Mouse (Mus musculus): ENCODE measurements around the gene Fshr. TPM values are rescaled to one million over a fixed set of nuclear protein-coding genes. Genes with fewer than 3 reads are reported as not detected.

Gene Fshr
- total RNA-seq, 4 experiments from 2014 or later, result not detected

GRCm38 (mm10) chr17:89032981-89033380 lies 167.5 kb downstream of the Fshr start:
- DNase-seq, result no peak

DNA sequence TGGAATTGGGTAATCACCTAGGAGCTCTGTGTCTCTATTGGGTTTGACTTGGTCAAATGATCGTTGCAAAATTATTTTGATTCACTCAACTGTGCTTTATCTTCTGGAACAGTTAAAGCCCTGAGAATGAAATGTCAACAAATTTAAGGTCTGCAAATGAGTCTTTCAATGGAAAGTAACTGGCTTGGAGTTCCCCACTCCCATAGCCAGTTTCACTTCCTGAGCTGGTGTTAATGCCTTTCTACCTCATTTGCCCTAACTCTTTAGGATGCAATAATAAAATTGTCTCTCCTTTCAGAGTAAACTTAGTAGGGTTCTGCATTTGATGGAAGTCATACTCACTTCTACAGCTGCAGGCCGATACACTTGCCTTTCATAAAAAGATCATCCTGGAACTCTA lies 181.0 kb downstream of the Fshr start:
- DNase-seq, result no peak

DNA sequence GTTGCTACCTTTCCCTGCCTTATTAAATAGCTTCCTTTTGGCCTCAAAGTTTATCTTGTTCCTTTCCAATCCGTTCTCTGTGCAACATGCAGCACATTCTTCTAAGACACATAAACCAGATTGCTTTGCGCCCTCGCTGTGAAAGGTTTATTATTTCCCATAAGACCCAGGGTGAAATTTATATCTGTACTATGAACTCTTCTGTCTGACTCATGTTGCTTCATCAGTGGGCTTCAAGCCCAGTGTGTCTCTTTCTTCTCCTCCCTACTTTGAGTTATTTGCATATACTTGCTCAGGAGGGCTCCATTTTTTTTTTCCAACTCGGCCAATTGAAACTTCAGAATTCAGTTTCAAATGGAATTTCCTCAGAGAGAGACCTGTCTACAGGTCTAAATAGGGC lies 183.5 kb downstream of the Fshr start:
- DNase-seq, result no peak

DNA sequence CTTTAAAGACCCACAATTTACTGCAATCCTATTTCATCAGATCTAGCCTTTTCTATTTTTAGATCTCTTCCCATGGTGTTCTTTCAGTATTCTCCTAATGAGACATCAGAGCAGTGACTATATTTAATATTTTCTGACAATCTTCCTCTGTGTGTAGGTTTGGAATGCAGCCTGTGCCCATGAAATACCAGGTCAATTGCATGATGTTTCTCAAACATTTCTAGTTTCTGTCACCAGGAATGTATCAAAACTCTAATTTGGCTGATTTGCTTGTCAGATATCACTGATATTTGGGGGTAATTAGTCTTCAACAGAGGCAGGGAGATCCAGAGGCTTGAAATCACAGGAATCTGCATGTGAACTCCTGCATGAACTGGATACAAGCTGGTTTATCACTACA lies 186.8 kb downstream of the Fshr start:
- no peak for DNase-seq

DNA sequence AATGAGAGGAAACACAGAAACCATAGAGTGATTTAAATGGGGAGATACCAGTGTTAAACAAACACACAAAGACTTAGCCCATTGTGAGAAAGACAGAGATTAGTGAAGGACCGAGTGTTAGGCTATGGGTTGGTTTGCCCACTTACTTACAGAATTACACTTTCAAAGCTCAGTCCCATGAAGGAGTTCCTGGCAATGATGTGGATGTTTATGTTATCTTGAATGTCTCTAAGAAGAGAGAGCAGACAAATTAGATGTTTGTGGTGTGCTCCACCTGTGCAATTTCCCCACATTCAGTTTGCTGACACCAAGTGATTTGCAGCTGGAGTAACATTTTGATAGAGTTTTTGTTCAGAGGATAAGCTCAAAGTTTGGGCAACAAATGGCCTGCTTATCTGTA lies 191.4 kb downstream of the Fshr start:
- DNase-seq, result no peak

GRCm38 (mm10) chr17:89008680-89009079 lies 191.8 kb downstream of the Fshr start:
- no peak for DNase-seq

DNA sequence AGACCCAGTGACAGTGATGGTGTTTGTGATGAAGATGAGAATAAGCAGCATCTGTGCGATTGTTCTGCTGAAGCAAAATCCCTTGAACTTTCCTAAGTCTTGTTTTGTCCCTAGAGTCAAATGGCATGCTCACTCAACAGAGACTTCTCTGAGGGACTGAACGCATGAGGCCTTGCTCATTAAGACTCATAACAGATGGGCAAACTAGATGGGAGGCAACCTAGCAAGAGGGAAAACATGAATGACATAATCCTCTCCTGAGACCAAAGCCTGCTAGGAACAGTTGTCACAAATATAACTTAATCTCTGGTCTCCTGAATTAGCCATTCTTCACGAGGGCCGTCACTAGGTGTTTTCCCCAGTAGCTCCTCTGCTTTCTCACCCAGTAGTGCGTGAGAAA lies 194.5 kb downstream of the Fshr start:
- DNase-seq, result no peak

DNA sequence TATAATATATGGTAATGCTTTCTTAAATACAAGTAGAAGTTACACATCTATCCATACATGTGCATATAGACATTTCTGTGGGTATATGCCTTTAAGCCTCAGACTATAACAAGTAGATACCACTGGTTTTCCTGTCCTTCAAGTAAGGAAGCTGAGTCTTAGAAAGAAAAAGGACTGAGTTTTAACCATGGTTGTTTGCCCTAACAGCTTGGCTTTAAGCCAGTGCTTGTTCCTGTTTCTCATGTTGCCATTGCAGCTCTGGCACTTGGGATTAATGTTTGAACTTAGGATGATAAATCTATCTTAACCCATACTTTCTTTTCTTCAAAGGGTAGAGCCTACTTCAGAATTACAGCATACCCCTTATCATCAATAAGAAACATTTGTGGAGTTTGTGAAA lies 200.6 kb downstream of the Fshr start:
- DNase-seq, result no peak

DNA sequence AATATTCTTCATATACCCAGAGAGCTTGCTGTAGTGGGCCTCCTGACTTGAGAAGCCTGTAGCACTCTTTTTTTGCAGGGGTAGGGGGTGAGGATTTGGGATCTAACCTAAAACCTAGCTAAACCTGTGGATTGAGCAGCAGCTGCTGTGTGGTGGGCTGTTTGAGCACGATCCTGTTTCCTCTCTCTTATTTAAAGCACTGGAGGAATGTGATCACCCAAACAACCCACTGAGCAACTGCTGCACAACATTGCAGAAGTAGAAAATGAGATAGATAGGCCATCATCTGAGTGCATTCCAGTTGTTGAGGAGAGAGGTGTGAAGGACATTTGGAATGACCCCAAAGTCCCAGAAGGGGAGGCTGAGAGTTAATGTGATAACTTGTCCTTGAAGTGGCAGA lies 202.2 kb downstream of the Fshr start:
- no peak for DNase-seq

- no peak for DNase-seq
These were observed 209.2 kb downstream of the Fshr start for GRCm38 (mm10) chr17:88991238-88991637.

- DNase-seq, result no peak
These were observed 219.6 kb downstream of the Fshr start for GRCm38 (mm10) chr17:88980708-88981355.

- no peak for DNase-seq
These were observed 225.9 kb downstream of the Fshr start for GRCm38 (mm10) chr17:88974538-88974937.

DNA sequence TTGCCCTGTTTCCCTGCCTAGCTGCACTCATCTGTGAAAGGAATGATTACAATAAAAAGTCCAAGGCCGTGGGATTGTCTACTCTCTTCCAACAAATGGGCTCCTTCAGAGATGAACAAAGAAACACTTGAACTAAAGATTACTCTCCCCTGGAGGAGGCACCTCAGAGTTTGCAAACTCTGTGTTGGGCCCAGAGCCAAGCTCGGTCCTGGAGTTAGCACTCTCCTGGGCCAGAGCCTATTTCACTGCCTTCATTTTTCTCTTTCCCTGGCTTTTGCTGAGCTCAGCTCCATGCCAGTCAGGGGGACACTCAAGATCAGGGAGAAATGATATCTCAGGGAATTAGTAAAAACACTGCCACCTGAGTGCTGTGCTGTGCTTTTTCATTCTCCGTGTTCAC lies 234.4 kb downstream of the Fshr start:
- DNase-seq, result no peak

DNA sequence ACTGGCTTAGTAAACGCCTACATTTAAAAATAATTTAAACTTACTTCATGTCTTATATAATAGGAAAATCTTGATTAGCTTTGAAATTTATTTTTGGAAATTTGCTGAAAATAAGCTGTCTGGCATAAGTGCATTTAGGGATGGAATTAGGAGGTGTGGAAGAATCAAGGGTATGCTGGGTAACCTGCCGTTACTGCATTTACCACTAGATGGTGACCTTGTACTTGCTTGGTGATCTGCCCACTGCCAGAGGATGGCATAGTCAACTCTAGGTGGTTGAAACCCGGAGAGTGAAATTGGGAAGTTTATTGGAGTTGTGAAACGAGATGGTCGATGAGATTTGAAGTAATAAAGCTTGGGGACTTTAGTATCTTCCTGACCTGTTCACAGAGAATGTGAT lies 246.5 kb downstream of the Fshr start:
- DNase-seq, result peak; percentile 3

- no peak for DNase-seq
These were observed 262.3 kb downstream of the Fshr start for GRCm38 (mm10) chr17:88938153-88938681.

DNA sequence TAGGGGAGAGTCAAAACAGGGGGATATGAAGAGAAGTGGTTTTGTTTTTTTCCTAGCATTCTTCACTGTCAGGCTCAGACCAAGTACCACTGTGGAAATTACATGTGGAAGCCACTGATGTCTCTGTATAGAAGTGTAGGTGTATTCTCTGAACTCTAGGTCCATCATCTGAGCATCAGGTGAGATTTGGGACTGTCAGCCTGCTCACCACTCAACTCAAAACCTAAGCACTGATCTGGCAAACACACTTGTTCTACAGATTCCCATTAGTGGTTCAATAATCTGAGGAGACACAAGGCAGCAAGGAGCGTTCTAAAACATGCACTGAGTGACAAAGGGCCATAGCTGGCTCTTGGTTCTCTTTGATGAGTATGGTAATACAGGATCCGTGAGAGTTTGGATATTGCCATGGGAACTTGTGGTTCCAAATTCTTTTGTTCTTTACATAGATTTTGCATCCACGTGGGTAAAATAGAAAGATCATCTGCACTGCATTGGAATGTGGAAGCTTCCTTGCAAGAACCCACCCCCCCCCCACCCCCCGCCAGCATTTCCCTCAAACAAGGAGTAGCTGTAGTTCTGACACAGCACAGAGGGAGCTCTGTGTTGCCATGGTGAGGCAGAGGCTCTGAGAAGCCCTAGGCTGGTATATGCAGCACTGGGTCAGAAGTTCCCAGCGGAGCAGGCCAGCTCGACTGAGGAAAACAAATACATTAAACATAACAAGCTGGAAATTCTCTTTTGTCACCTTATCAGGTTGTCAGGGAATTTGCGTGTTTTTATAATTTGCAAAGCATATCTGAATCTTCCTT lies 262.9 kb downstream of the Fshr start:
- no peak for DNase-seq

DNA sequence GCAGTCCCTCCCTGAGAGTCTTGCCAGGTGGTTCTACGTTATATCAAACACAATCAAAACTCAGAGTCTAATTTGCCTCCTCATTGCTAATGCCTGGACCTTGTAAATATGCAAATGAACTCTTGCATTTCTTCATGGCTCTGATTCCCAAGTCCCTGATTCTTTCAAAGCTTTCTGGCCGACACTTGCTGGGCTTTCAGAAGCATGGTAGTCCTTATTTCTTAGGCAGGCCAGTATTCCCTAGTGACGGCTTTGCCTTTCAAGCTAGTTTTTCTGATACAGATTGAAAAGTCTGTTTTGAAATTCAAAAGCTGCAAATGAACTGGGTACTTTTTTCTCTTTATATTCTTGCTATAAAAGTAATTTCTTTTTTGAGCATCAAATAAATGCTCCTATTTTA lies 263.5 kb downstream of the Fshr start:
- no peak for DNase-seq
